Mouse (Mus musculus) brain, embryonic 14.5 days (tissue): ENCODE data around the gene Pdpk1.

Experiments used
- CTCF ChIP-seq: fragments of 200-500 bp; IDR thresholded peaks from 2 replicates; pipeline ENCODE4 v1.5.1; 2012; ENCODE audit warnings: inconsistent platforms, mild to moderate bottlenecking, moderate library complexity, borderline replicate concordance; ENCODE audit not compliant: insufficient read depth, insufficient read length; ENCODE audit errors: extremely low read depth
- POLR2A ChIP-seq: fragments of 200-500 bp; IDR thresholded peaks from 2 replicates; pipeline ENCODE4 v1.6.1; 2012; ENCODE audit warnings: mild to moderate bottlenecking, inconsistent platforms, borderline replicate concordance; ENCODE audit not compliant: poor library complexity, insufficient read depth, insufficient read length, severe bottlenecking; ENCODE audit errors: extremely low read depth

DNA sequence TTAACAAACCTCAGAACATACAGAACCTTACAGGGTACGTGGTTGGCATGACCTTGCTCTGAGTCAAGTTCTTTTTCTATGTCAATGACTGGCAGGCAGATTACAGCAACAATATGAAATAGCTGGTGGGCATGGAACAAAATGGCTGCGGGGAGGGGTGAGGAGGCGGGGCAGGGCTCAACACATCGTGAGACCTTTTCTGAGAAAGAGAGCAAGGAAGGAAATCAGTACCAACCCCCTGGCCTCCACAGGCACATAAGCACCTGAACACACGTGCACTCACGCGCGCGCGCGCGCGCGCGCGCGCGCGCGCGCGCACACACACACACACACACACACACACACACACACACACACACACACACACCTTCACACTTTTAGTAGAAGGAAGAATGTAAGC is 120.2 kb downstream of the Pdpk1 start:
- TF ChIP-seq CTCF (no peak), POLR2A (no peak)
